Mouse (Mus musculus) liver, adult 2 months (tissue): Measurements from ENCODE around the gene 5730596B20Rik.

Source experiments
- CTCF ChIP-seq: fragments of 200-500 bp; IDR thresholded peaks from 2 replicates; pipeline ENCODE4 v1.5.1; 2011; ENCODE audit warnings: low read depth, low read length, control low read depth
- POLR2A ChIP-seq: fragments of 200-500 bp; IDR thresholded peaks from 2 replicates; pipeline ENCODE4 v1.6.1; 2011; ENCODE audit warnings: low read length, control low read depth; ENCODE audit not compliant: insufficient read depth; ENCODE audit errors: extremely low read depth

- no peak for TF ChIP-seq POLR2A
- TF ChIP-seq CTCF, result no peak
Measured at GRCm38 (mm10) chr6:52153270-52153669, 24.0 kb upstream of the 5730596B20Rik start.
